ENCODE assay signal across 30 mouse cellular contexts in the genomic region with DNA sequence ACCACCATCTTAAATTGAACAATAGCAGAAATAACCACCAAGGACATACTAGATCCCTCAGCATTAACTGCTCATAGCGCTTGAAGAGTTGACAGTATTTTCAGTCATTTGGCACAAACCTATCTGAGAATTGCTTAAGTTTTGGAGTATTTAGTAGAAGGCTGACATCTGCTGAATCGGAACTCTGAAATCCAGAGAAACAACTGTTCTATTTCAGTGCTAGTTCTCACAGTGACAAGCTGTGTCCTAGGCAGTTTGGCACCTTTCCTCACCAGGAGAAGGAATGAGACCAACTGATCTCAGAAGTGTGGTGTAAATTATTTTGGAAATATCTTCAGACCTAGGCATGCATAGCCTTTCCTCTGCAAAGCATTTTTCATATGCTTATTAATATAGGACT.
DNase-seq lines count a peak whose midpoint lies in the region; ATAC-seq and TF ChIP-seq lines count a peak whose summit lies in the region.
"Had no signal": no experiment of that assay in that cellular context is flagged by ENCODE, and none has a peak within 500 bp of the region (broad histone marks: within the 10 kb centered on the region; RNA-seq: fewer than 3 reads in every experiment).

No protein-coding gene starts in this region.

- H3K4me1 ChIP-seq in lung, postnatal 0 days (ENCODE audit: insufficient read depth, low read depth, low read length) = no peaks in the 10 kb centered on the region
- no peaks in the 10 kb centered on the region for H3K4me1 ChIP-seq in lung, adult 2 months (ENCODE audit: control insufficient read depth, insufficient read depth, low read length)

- no peak overlapping the region for H3K9ac ChIP-seq in lung, postnatal 0 days (replicated peaks; ENCODE audit: low read depth)
- H3K9ac ChIP-seq: embryonic facial prominence, embryonic 12.5 days; heart, embryonic 15.5 days; liver, embryonic 14.5 days; midbrain, embryonic 13.5 days; neural tube, embryonic 13.5 days had no signal

- no peak overlapping the region for H3K4me2 ChIP-seq in lung, postnatal 0 days (replicated peaks; ENCODE audit: low read depth, low read length)
- H3K4me2 ChIP-seq: embryonic facial prominence, embryonic 12.5 days; heart, embryonic 15.5 days; midbrain, embryonic 13.5 days; neural tube, embryonic 13.5 days had no signal

- TF ChIP-seq CTCF in lung, postnatal 0 days (IDR thresholded peaks at IDR 0.05) = no peak
- no peak for TF ChIP-seq CTCF in lung, adult 2 months (IDR thresholded peaks at IDR 0.05; ENCODE audit: insufficient read depth, low read length)

- no peak for ATAC-seq in lung, postnatal 0 days
- ATAC-seq: forebrain, embryonic 14.5 days; hindbrain, embryonic 16.5 days; midbrain, embryonic 13.5 days; Patski had no signal

- no peaks in the 10 kb centered on the region for H3K27me3 ChIP-seq in lung, postnatal 0 days (replicated peaks; ENCODE audit: insufficient read depth, low read length)
- H3K27me3 ChIP-seq: embryonic facial prominence, embryonic 12.5 days; heart, embryonic 15.5 days; midbrain, embryonic 13.5 days; neural tube, embryonic 13.5 days; Patski had no signal

- H3K36me3 ChIP-seq in lung, postnatal 0 days (ENCODE audit: insufficient read depth, low read length) = no peaks in the 10 kb centered on the region
- H3K36me3 ChIP-seq: embryonic facial prominence, embryonic 12.5 days; heart, embryonic 10.5 days; heart, embryonic 15.5 days; midbrain, embryonic 13.5 days; neural tube, embryonic 13.5 days had no signal

- 61% methylated on average over 2 of the region's 2 CpGs for WGBS in lung, postnatal 0 days
- WGBS in lung, adult 2 months = 75% methylated on average over 2 of the region's 2 CpGs

- no peaks in the 10 kb centered on the region for H3K9me3 ChIP-seq in lung, postnatal 0 days (ENCODE audit: low read length)
- H3K9me3 ChIP-seq: embryonic facial prominence, embryonic 12.5 days; heart, embryonic 10.5 days; heart, embryonic 15.5 days; midbrain, embryonic 13.5 days; neural tube, embryonic 13.5 days had no signal

- no peak overlapping the region for H3K4me3 ChIP-seq in lung, postnatal 0 days (ENCODE audit: low read depth, low read length)
- H3K4me3 ChIP-seq in lung, adult 2 months (replicated peaks; ENCODE audit: extremely low read depth, low read depth, low read length) = no peak overlapping the region
- H3K4me3 ChIP-seq: embryonic facial prominence, embryonic 12.5 days; heart, embryonic 10.5 days; heart, embryonic 15.5 days; midbrain, embryonic 13.5 days; neural tube, embryonic 13.5 days had no signal

- no peak overlapping the region for H3K27ac ChIP-seq in lung, postnatal 0 days (ENCODE audit: low read length)
- H3K27ac ChIP-seq: embryonic facial prominence, embryonic 12.5 days; heart, embryonic 10.5 days; heart, embryonic 15.5 days; liver, embryonic 14.5 days; macrophage; midbrain, embryonic 13.5 days; neural tube, embryonic 13.5 days had no signal

- peak; percentile 3 to 28 for DNase-seq in frontal cortex, adult 2 months (ENCODE audit: extremely low spot score in 1 of 2, low spot score in 1 of 2)
- no peak for DNase-seq in frontal cortex, postnatal 10 days (ENCODE audit: low spot score in 2 of 2)
- peak; percentile 15 for DNase-seq in left cerebral cortex, adult 11 months (ENCODE audit: low spot score)
- DNase-seq in left cerebral cortex, adult 8-10 months (ENCODE audit: low spot score in 2 of 2) = no peak
- DNase-seq in lung, postnatal 0 days (ENCODE audit: low spot score) = peak; percentile 62
- DNase-seq in lung, adult 2 months = no peak
- DNase-seq in lung, postnatal 25 days (ENCODE audit: low spot score) = peak; percentile 14
- DNase-seq in cerebellum, adult 18-20 months = no peak
- DNase-seq: adrenal gland, postnatal 10 days; cerebellum, adult 11 months; cerebellum, adult 9-11 months; embryo, embryonic 11 days; gastrocnemius, postnatal 14 days; heart, adult 11 months; kidney, adult 18-20 months; kidney, postnatal 36 days; liver; spleen, adult 18-20 months; thymus, adult 18-20 months; thymus, postnatal 25 days had no signal

- TF ChIP-seq POLR2A in lung, adult 2 months (IDR thresholded peaks at IDR 0.05; ENCODE audit: borderline replicate concordance, extremely low read depth, low read depth, low read length) = no peak

- no peak for TF ChIP-seq EP300 in lung, postnatal 0 days (IDR thresholded peaks at IDR 0.05)

Comparison
In these comparisons a context has a peak if more than half of its experiments do, and no peak if none do; other contexts are left out.
1. DNase-seq: peak in frontal cortex, adult 2 months (2 of 2), left cerebral cortex, adult 11 months (single experiment), lung, postnatal 0 days (single experiment) and lung, postnatal 25 days (single experiment); none in frontal cortex, postnatal 10 days (0 of 2), left cerebral cortex, adult 8-10 months (0 of 2), lung, adult 2 months (single experiment) and cerebellum, adult 18-20 months (0 of 2).